Mouse (Mus musculus): ENCODE measurements at regions not wholly inside any gene's neighbourhood (a gene's known extent, or its start where the extent isn't known, plus 50 kb on each side); places are given as distances from the start of the nearest gene placed in this dataset.

GRCm38 (mm10) chr11:79747801-79748200, 156.8 kb downstream of the Rab11fip4 start:
- Histone ChIP-seq H3K4me1 (peaks cover 8% of the 10 kb centered on the region), H3K9me3 (replicated peaks) (no peaks in the 10 kb centered on the region), H3K36me3 (no peaks in the 10 kb centered on the region), H3K4me3 (replicated peaks) (no peak overlapping the region), H3K27ac (no peak overlapping the region), H3K9ac (no peak overlapping the region), H3K27me3 (no peaks in the 10 kb centered on the region), H3K4me2 (no peak overlapping the region)
- no peak for ATAC-seq (replicated peaks; ENCODE audit: low FRiP score)
- 63% methylated on average over 6 of the region's 6 CpGs for WGBS

All from kidney, embryonic 15.5 days (tissue).